Mouse (Mus musculus) kidney, adult 2 months (tissue): ENCODE data around the gene Bcl2l13.

Experiments used
- CTCF ChIP-seq: fragments of 200-500 bp; conservative IDR thresholded peaks from 2 replicates; pipeline ENCODE4 v1.5.1; 2011; ENCODE audit warnings: low read depth, mild to moderate bottlenecking, control low read depth, low read length, moderate library complexity, mixed read lengths; ENCODE audit not compliant: insufficient read depth, insufficient read length
- POLR2A ChIP-seq: fragments of 200-500 bp; IDR thresholded peaks from one replicate; pipeline ENCODE4 v1.6.1; 2011; ENCODE audit warnings: low read depth, low read length, control low read depth

- no peak for TF ChIP-seq CTCF
- no peak for TF ChIP-seq POLR2A
These were observed 558 bp downstream of the Bcl2l13 start for GRCm38 (mm10) chr6:120836389-120837151.
